Mouse (Mus musculus) limb, embryonic 13.5 days (tissue): ENCODE data around the gene Olfr1160. TPM values are rescaled to one million over a fixed set of nuclear protein-coding genes. Genes with fewer than 3 reads are reported as not detected.
"Not testable (repeated sequence)": the region's sequence is repeated elsewhere in the genome, so short reads cannot be mapped to it uniquely, and the experiment has no call there.

ENCODE experiments used
- ATAC-seq: fragments of 200-750 bp; cut with Nextera tagmentation; 2 replicates; pipeline ENCODE4 v1.8.0; 2017; ENCODE audit warnings: low read depth, moderate number of reproducible peaks, moderate TSS enrichment; ENCODE audit not compliant: low FRiP score
- H3K27ac ChIP-seq: fragments of 300-500 bp; sonication (generic); 2 replicates; pipeline ENCODE4 v1.5.1; 2015; ENCODE audit warnings: inconsistent platforms, mild to moderate bottlenecking, moderate library complexity
- H3K27me3 ChIP-seq: fragments of 300-500 bp; sonication (generic); 2 replicates; pipeline ENCODE4 v1.6.1; 2015; ENCODE audit warnings: mild to moderate bottlenecking, inconsistent platforms
- H3K36me3 ChIP-seq: fragments of 300-500 bp; sonication (generic); 2 replicates; pipeline ENCODE4 v1.6.1; 2015; ENCODE audit warnings: inconsistent platforms, mild to moderate bottlenecking, moderate library complexity
- H3K4me1 ChIP-seq: fragments of 300-500 bp; sonication (generic); 2 replicates; pipeline ENCODE4 v1.6.1; 2015; ENCODE audit warnings: inconsistent platforms
- H3K4me2 ChIP-seq: fragments of 300-500 bp; sonication (generic); replicated peaks from 2 replicates; pipeline ENCODE4 v1.6.1; 2015; ENCODE audit warnings: inconsistent platforms, mild to moderate bottlenecking, moderate library complexity
- H3K4me3 ChIP-seq: fragments of 300-500 bp; sonication (generic); 2 replicates; pipeline ENCODE4 v1.5.1; 2015; ENCODE audit warnings: moderate library complexity, mild to moderate bottlenecking, inconsistent platforms
- H3K9ac ChIP-seq: fragments of 300-500 bp; sonication (generic); 2 replicates; pipeline ENCODE4 v1.6.1; 2015; ENCODE audit warnings: mild to moderate bottlenecking, inconsistent platforms
- H3K9me3 ChIP-seq: fragments of 300-500 bp; sonication (generic); 2 replicates; pipeline ENCODE4 v1.6.1; 2016; ENCODE audit warnings: inconsistent platforms
- WGBS: fragments of 180-500 bp; shearing (Covaris S2); methylation state at CpG from one replicate; pipeline ENCODE4 v1.1.7; 2015; 5-methylcytosine and 5-hydroxymethylcytosine counted together
- polyA plus RNA-seq: library from polyadenylated mRNA; unstranded; fragments of >200 nt; fragmentation: Nextera tagmentation; extraction: Ambion mirVana; gene quantifications from 2 replicates; pipeline ENCODE4 v1.2.1, GENCODE M21; 2015

The Olfr1160 gene
- polyA plus RNA-seq: not detected in 2 replicates

DNA sequence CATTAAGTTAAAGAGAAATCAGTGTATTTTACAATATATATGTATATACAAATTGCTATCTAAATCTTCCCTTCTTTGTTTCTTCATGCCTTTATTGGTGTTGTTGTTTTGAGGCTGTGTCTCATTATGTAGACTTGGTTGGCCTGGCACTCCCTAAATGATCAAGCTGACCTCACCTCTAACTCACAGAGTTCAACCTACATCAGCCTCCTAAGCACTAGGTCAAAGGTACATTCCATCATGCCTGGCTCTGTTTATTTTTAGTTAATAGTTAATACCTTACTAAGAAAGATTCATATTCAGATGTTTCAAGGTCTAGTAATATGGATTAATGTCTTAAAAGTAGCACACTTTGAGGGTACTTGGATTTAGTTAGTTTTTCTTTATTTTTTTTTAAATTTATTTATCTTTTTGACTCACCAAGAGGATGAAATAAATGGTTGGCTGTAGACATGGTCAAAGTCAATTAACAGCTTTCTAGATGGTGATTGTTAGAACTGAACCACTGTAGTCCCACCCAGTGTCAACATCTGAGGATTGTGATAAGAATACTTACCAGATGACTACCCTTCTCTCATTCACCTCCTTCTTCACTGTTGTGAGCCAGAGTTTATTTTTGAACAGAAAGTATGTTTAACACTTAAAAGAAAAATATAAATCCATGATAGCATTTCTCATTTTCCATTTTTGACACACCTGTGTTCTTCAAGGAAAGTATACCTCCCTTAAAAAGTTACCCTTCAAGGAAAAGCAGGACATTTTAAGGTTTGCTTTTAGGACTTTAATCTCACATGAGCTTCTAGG lies at the start of gene Olfr1160:
Gene Olfr1160 (minus strand): TSS at position 754 of the 804 bp plus-strand sequence.
- no peak for ATAC-seq
- Histone ChIP-seq H3K4me1 (no peaks in the 10 kb centered on the region), H3K36me3 (no peaks in the 10 kb centered on the region), H3K27ac (no peak within 1 kb of the TSS), H3K27me3 (no peaks in the 10 kb centered on the region), H3K4me2 (no peak within 1 kb of the TSS), H3K4me3 (no peak within 1 kb of the TSS), H3K9ac (no peak within 1 kb of the TSS), H3K9me3 (no peaks in the 10 kb centered on the region)

DNA sequence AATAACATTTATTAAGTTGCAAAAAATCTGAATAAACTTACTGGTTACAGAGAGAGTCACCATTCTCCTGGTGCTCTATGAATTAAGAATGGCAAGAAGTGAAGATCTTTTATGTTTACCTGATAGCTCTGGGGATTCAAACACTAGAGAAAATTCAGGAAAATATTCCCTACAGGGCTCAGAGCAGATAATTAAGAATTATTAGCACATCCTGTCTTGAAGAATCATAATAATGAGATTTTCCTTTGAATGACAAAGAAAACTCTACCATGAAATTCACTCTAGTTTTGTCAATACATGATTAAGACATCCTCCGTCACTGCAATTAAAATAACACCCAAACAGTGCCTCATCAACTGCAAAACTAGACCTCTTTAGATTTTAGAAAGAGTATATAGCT lies 43.0 kb upstream of the Olfr1160 start, which contains the start of gene Olfr1162:
Gene Olfr1162 (minus strand): TSS at position 101 of the 400 bp plus-strand sequence.
- no peak within 1 kb of the TSS for H3K4me2 ChIP-seq
- WGBS: 81% methylated on average over 1 of the region's 1 CpGs
- no peaks in the 10 kb centered on the region for H3K9me3 ChIP-seq
- no peaks in the 10 kb centered on the region for H3K4me1 ChIP-seq
- H3K36me3 ChIP-seq: no peaks in the 10 kb centered on the region
- H3K27ac ChIP-seq: no peak within 1 kb of the TSS
- H3K27me3 ChIP-seq: no peaks in the 10 kb centered on the region
- H3K9ac ChIP-seq: no peak within 1 kb of the TSS
- no peak for ATAC-seq
- no peak within 1 kb of the TSS for H3K4me3 ChIP-seq

DNA sequence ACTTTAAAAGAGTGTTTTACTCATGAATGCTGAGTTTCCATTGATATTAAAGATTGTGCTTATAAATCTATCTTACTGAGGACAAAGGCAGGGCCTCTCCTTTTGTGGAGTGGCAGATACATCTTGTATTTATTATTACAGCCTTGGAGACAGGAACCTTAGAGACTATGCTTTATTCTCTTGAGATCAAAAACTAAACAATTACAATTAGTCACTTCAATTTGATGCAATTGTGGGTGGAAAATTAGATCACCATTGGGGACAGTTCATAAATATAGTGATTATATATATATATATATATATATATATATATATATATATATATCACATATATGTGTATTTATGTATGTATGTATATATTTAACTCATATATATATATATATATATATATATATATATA lies 29.5 kb upstream of the Olfr1160 start, which contains the start of gene Olfr73:
Gene Olfr73 (minus strand): TSS at position 101 of the 400 bp plus-strand sequence.
- H3K27ac ChIP-seq: no peak within 1 kb of the TSS
- no peak within 1 kb of the TSS for H3K4me3 ChIP-seq
- H3K27me3 ChIP-seq: no peaks in the 10 kb centered on the region
- H3K4me2 ChIP-seq: no peak within 1 kb of the TSS
- H3K36me3 ChIP-seq: no peaks in the 10 kb centered on the region
- H3K9ac ChIP-seq: no peak within 1 kb of the TSS
- no peak for ATAC-seq
- no peaks in the 10 kb centered on the region for H3K9me3 ChIP-seq
- no peaks in the 10 kb centered on the region for H3K4me1 ChIP-seq

GRCm38 (mm10) chr2:88022474-88022873 lies 14.4 kb upstream of the Olfr1160 start, which contains the start of gene Olfr1161:
Olfr1161 (plus strand) TSS chr2:88022774.
- H3K9me3 ChIP-seq, ATAC-seq, H3K27ac ChIP-seq, H3K27me3 ChIP-seq, H3K36me3 ChIP-seq, H3K9ac ChIP-seq, H3K4me2 ChIP-seq, H3K4me3 ChIP-seq, H3K4me1 ChIP-seq: not testable (repeated sequence)
- WGBS: 83% methylated on average over 1 of the region's 1 CpGs

DNA sequence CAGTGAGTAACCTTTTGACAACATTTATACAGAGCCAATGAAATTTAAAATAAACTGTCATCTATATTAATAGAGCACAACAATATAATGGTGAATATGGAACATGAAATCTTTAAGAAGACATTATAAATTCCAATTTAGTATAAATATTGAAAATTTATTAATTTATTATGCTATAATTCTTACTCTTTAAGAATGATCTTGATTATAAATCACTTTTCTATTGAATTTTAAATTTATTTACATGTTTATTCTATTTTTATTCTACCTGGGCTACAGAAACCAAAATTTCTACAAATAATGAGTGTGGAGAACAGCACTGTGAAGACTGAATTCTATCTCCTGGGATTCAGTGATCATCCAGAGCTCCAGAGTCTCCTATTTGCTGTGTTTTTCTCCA lies 18.3 kb downstream of the Olfr1160 start, which contains the start of gene Olfr1158:
Gene Olfr1158 (plus strand): TSS at position 301 of the 400 bp plus-strand sequence.
- Histone ChIP-seq H3K4me2 (no peak within 1 kb of the TSS), H3K4me1 (no peaks in the 10 kb centered on the region), H3K27ac (no peak within 1 kb of the TSS), H3K36me3 (no peaks in the 10 kb centered on the region), H3K4me3 (no peak within 1 kb of the TSS), H3K9me3 (no peaks in the 10 kb centered on the region), H3K9ac (no peak within 1 kb of the TSS), H3K27me3 (no peaks in the 10 kb centered on the region)
- ATAC-seq: no peak

DNA sequence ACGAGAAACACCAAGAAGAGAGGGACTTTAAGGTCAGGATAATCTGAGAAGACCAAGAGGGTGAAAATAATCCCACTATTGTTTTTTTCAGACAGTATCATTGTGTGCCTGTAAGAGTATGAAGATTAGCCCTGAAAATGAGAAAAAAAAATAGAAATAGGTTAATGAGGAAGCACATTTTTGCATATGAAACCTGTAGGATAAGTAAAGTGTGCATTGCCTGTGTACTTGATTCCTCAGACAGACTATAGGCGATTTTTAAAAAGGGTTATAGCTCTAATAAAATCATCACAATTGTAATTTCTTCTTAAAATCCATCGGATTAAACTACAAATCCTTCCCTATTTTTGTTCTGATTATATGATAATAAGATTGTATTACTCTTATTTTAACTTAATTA lies 33.5 kb downstream of the Olfr1160 start, which contains the start of gene Olfr74:
Gene Olfr74 (minus strand): TSS at position 101 of the 400 bp plus-strand sequence.
- no peak within 1 kb of the TSS for H3K27ac ChIP-seq
- H3K9me3 ChIP-seq: no peaks in the 10 kb centered on the region
- H3K4me3 ChIP-seq: no peak within 1 kb of the TSS
- ATAC-seq: no peak
- H3K4me1 ChIP-seq: no peaks in the 10 kb centered on the region
- no peak within 1 kb of the TSS for H3K9ac ChIP-seq
- no peaks in the 10 kb centered on the region for H3K27me3 ChIP-seq
- 77% methylated on average over 3 of the region's 3 CpGs for WGBS
- H3K36me3 ChIP-seq: no peaks in the 10 kb centered on the region
- H3K4me2 ChIP-seq: no peak within 1 kb of the TSS

- WGBS: 94% methylated on average over 4 of the region's 4 CpGs
- H3K27ac ChIP-seq: no peak within 1 kb of the TSS
- H3K36me3 ChIP-seq: no peaks in the 10 kb centered on the region
- no peak within 1 kb of the TSS for H3K4me2 ChIP-seq
- no peak within 1 kb of the TSS for H3K9ac ChIP-seq
- no peak for ATAC-seq
- H3K4me1 ChIP-seq: no peaks in the 10 kb centered on the region
- H3K27me3 ChIP-seq: no peaks in the 10 kb centered on the region
- H3K9me3 ChIP-seq: no peaks in the 10 kb centered on the region
- H3K4me3 ChIP-seq: no peak within 1 kb of the TSS
Observed at GRCm38 (mm10) chr2:87968199-87968598, 39.9 kb downstream of the Olfr1160 start, which contains the start of gene Olfr1157. Olfr1157 (minus strand) TSS chr2:87968299.

DNA sequence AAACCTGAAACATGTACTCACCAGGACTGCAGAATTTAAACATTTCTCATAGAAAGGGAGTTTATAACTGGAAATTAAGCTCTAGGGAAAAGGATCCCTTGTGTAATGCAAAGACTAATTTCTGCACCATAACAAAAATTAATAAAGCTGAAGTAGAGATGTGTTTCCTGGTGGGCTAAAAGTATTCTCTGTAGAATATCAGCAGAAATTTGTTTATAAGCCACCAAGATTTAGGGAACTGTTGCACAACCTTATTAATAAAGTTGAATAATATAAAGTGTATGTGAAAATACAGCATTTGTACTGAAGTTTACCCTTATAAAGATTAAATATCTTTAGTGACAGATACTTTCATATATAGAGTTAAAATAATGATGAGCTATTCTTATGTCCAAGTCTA lies 55.1 kb downstream of the Olfr1160 start, which contains the start of gene Olfr1156:
Gene Olfr1156 (minus strand): TSS at position 101 of the 400 bp plus-strand sequence.
- H3K27ac ChIP-seq: no peak within 1 kb of the TSS
- H3K9ac ChIP-seq: no peak within 1 kb of the TSS
- H3K4me3 ChIP-seq: no peak within 1 kb of the TSS
- no peaks in the 10 kb centered on the region for H3K27me3 ChIP-seq
- no peaks in the 10 kb centered on the region for H3K36me3 ChIP-seq
- H3K4me1 ChIP-seq: no peaks in the 10 kb centered on the region
- ATAC-seq: no peak
- no peak within 1 kb of the TSS for H3K4me2 ChIP-seq
- no peaks in the 10 kb centered on the region for H3K9me3 ChIP-seq

Other genes starting within 250 kb of the Olfr1160 start
- gene Olfr152, start 228.8 kb downstream of the Olfr1160 start, polyA plus RNA-seq: not detected in 2 replicates
- not detected in 2 replicates for gene Olfr1143, start 207.7 kb downstream of the Olfr1160 start, polyA plus RNA-seq
- not detected in 2 replicates for gene Olfr1145, start 198.4 kb downstream of the Olfr1160 start, polyA plus RNA-seq
- gene Olfr1148, start 177.7 kb downstream of the Olfr1160 start, polyA plus RNA-seq: not detected in 2 replicates
- gene Olfr1150-ps1, start 164.3 kb downstream of the Olfr1160 start, polyA plus RNA-seq: not detected in 2 replicates
- gene Olfr1151, start 152.4 kb downstream of the Olfr1160 start, polyA plus RNA-seq: not detected in 2 replicates
- gene Olfr1152, start 141.8 kb downstream of the Olfr1160 start, polyA plus RNA-seq: 0.03 TPM in 1 of 2 replicates, not detected in the other
- not detected in 2 replicates for gene Olfr1153, start 113.3 kb downstream of the Olfr1160 start, polyA plus RNA-seq
- not detected in 2 replicates for gene Olfr1154, start 103.1 kb downstream of the Olfr1160 start, polyA plus RNA-seq
- not detected in 2 replicates for gene Olfr1155, start 63.1 kb downstream of the Olfr1160 start, polyA plus RNA-seq
- gene Olfr1156, start 55.2 kb downstream of the Olfr1160 start, polyA plus RNA-seq: not detected in 2 replicates
- gene Olfr1157, start 40.0 kb downstream of the Olfr1160 start, polyA plus RNA-seq: not detected in 2 replicates
- not detected in 2 replicates for gene Olfr74, start 33.6 kb downstream of the Olfr1160 start, polyA plus RNA-seq
- not detected in 2 replicates for gene Olfr1158, start 18.2 kb downstream of the Olfr1160 start, polyA plus RNA-seq
- gene Olfr1161, start 14.5 kb upstream of the Olfr1160 start, polyA plus RNA-seq: not detected in 2 replicates
- not detected in 2 replicates for gene Olfr73, start 29.4 kb upstream of the Olfr1160 start, polyA plus RNA-seq
- gene Olfr1162, start 42.9 kb upstream of the Olfr1160 start, polyA plus RNA-seq: not detected in 2 replicates
- not detected in 2 replicates for gene Olfr1163, start 63.6 kb upstream of the Olfr1160 start, polyA plus RNA-seq
- gene Olfr1164, start 85.7 kb upstream of the Olfr1160 start, polyA plus RNA-seq: not detected in 2 replicates
- gene Olfr1166, start 120.0 kb upstream of the Olfr1160 start, polyA plus RNA-seq: not detected in 2 replicates
- not detected in 2 replicates for gene Olfr1167, start 146.9 kb upstream of the Olfr1160 start, polyA plus RNA-seq
- gene Olfr1168, start 173.6 kb upstream of the Olfr1160 start, polyA plus RNA-seq: not detected in 2 replicates
- not detected in 2 replicates for gene Olfr1170, start 220.1 kb upstream of the Olfr1160 start, polyA plus RNA-seq